Mouse (Mus musculus): ENCODE results near the gene Ints11. TPM values are rescaled to one million over a fixed set of nuclear protein-coding genes. Genes with fewer than 3 reads are reported as not detected.

Gene Ints11
- 92.2 and 94.1 TPM in 2 replicates for polyA plus RNA-seq (2016; fragmentation: Nextera tagmentation; extraction: Ambion mirVana)

DNA sequence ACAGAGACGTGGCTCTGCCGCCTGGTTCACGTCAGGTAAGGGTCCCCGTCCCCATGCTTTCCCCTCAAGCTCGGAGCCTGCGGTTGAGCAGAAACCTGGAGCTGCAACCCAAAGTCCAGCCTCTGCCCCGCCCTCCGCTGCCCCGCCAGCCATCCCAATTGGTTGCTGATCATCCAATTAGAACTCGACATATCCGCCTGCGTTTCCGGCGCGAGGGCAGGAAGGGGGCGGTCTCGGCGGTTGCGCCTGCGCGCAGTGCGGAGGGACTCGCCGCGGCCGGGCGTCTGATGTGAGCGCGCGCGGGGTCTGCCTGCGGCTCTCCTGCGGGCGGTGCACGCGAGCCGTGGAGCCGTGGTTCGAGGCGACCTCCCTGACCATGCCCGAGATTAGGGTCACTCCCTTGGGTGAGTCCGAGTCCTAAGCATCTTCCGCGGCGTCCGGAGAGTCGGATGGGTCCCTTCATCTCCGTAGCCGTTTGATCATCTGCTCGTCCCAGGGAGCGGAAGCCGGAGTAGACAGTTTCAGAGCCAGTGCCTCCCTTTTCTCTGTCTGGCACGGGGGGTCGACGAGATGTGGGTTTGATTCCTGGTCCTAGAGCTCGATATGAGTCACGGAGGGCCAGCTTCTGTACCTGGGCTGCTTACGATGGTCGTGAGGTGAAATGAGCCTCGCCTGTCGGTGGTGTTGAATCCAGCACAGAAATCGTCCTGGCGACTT, at the start of gene Ints11, which contains the start of gene Cptp:
Gene Ints11, plus strand, starts transcription at position 230 of the 717 bp plus-strand sequence.
Gene Cptp, minus strand, starts transcription at position 124 of the 717 bp plus-strand sequence.
- peak; percentile 96 for ATAC-seq (ENCODE audit: low FRiP score)
- H3K27me3 ChIP-seq, result no peaks in the 10 kb centered on the region
- peak within 1 kb of the TSS; percentile 78 for H3K4me3 ChIP-seq (replicated peaks)
- peak within 1 kb of the TSS; percentile 91 for H3K4me2 ChIP-seq
- H3K9ac ChIP-seq, result peak within 1 kb of the TSS; percentile 90
- H3K4me1 ChIP-seq, result peaks cover 27% of the 10 kb centered on the region
- peaks cover 58% of the 10 kb centered on the region for H3K36me3 ChIP-seq (replicated peaks)
- under 1% methylated on average over 63 of the region's 63 CpGs for WGBS
- peak within 1 kb of the TSS; percentile 73 for H3K27ac ChIP-seq
- H3K9me3 ChIP-seq, result no peaks in the 10 kb centered on the region

DNA sequence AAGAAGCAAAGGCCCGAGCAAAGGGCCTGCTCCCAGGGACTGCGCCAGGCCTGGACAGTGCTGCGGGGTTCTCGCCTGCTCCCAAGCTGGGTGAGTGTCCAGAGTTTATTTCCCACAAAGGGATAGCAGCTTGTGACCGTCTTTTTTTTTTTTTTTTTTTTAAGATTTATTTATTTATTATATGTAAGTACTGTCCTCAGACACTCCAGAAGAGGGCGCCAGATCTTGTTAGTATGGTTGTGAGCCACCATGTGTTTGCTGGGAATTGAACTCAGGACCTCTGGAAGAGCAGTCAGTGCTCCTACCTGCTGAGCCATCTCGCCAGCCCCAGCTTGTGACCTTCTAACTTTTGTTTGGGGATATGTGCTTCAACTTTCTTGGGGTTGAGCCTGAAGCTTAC, 48.3 kb upstream of the Ints11 start:
- H3K4me3 ChIP-seq (replicated peaks), result no peak overlapping the region
- H3K36me3 ChIP-seq (replicated peaks), result peaks cover 94% of the 10 kb centered on the region
- H3K27ac ChIP-seq, result no peak overlapping the region
- H3K9ac ChIP-seq, result no peak overlapping the region
- no peaks in the 10 kb centered on the region for H3K9me3 ChIP-seq
- H3K4me1 ChIP-seq, result no peaks in the 10 kb centered on the region
- H3K4me2 ChIP-seq, result no peak overlapping the region
- 78% methylated on average over 7 of the region's 7 CpGs for WGBS
- ATAC-seq (ENCODE audit: low FRiP score), result no peak
- H3K27me3 ChIP-seq, result no peaks in the 10 kb centered on the region

DNA sequence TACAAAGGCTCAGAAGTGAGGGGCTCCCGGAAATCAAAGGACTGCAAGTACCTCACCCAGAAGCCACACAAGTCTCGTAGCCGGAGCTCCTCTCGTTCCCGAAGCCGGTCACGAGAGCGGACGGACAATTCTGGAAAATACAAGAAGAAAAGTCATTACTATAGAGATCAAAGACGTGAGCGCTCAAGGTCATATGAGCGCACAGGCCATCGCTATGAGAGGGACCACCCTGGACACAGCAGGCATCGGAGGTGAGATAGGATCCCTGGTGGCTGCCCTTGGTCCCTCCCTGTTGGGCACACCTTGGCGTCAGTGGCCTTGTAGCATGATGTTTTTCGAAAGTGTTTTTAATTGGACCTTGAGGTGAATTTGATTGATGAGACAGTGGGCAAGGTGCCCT, 45.9 kb upstream of the Ints11 start:
- no peak overlapping the region for H3K27ac ChIP-seq
- no peak for ATAC-seq (ENCODE audit: low FRiP score)
- no peak overlapping the region for H3K9ac ChIP-seq
- no peaks in the 10 kb centered on the region for H3K9me3 ChIP-seq
- 94% methylated on average over 16 of the region's 16 CpGs for WGBS
- peaks cover 90% of the 10 kb centered on the region for H3K36me3 ChIP-seq (replicated peaks)
- H3K4me3 ChIP-seq (replicated peaks), result no peak overlapping the region
- no peaks in the 10 kb centered on the region for H3K27me3 ChIP-seq
- H3K4me2 ChIP-seq, result no peak overlapping the region
- no peaks in the 10 kb centered on the region for H3K4me1 ChIP-seq

DNA sequence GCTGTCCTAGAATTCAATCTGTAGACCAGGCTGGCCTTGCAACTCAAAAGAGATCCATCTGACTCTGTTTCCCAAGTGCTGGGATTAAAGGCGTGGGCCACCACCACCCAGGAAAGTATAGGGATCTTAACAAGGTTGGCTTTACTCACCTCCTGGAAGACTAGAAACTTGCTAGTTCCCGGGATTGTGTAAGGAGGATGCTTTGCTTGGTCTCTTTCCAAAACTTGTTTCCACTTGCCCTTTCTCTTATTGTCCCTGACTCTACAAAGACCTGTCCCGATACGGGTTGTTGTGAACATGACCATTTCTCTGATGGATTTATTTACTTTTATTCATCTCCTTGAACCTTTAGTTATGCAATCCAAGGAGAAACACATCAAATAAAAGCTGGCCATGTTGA, 39.5 kb upstream of the Ints11 start:
- ATAC-seq (ENCODE audit: low FRiP score), result no peak

DNA sequence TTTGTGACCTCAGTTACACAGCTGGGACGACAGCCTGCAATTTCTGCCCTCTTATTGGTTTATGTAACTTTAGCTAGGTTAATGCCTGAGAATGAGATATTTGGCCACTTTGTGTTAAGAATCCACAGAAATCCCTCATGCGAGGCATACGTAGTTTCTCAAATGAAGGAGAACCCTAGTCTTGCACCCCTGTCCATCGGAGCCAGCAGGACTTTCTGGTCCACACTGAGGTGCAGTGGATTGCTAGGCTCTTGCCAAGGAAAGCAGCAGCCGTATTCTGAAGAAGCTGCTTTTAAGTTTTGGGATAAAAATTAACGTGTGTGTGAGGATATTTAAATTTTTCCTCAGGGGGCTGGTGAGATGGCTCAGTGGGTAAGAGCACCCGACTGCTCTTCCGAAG, 38.8 kb upstream of the Ints11 start:
- peaks cover 27% of the 10 kb centered on the region for H3K36me3 ChIP-seq (replicated peaks)
- no peak overlapping the region for H3K9ac ChIP-seq
- peaks cover 24% of the 10 kb centered on the region for H3K4me1 ChIP-seq
- H3K27me3 ChIP-seq, result no peaks in the 10 kb centered on the region
- no peak for ATAC-seq (ENCODE audit: low FRiP score)
- no peaks in the 10 kb centered on the region for H3K9me3 ChIP-seq
- peak overlapping the region; percentile 99 for H3K4me2 ChIP-seq
- peak overlapping the region; percentile 46; the same call in 1 of the 2 replicates for H3K27ac ChIP-seq
- WGBS, result 61% methylated on average over 8 of the region's 8 CpGs
- H3K4me3 ChIP-seq (replicated peaks), result peak overlapping the region; percentile 79; the same call in 1 of the 2 replicates

More for the DNA sequence above, 39.5 kb upstream of the Ints11 start:
- no peak overlapping the region for H3K4me3 ChIP-seq (replicated peaks)
- H3K27me3 ChIP-seq, result no peaks in the 10 kb centered on the region
- H3K4me2 ChIP-seq, result no peak overlapping the region
- no peaks in the 10 kb centered on the region for H3K9me3 ChIP-seq
- peaks cover 34% of the 10 kb centered on the region for H3K36me3 ChIP-seq (replicated peaks)
- H3K9ac ChIP-seq, result no peak overlapping the region
- H3K27ac ChIP-seq, result no peak overlapping the region
- 94% methylated on average over 4 of the region's 4 CpGs for WGBS
- H3K4me1 ChIP-seq, result peaks cover 24% of the 10 kb centered on the region

DNA sequence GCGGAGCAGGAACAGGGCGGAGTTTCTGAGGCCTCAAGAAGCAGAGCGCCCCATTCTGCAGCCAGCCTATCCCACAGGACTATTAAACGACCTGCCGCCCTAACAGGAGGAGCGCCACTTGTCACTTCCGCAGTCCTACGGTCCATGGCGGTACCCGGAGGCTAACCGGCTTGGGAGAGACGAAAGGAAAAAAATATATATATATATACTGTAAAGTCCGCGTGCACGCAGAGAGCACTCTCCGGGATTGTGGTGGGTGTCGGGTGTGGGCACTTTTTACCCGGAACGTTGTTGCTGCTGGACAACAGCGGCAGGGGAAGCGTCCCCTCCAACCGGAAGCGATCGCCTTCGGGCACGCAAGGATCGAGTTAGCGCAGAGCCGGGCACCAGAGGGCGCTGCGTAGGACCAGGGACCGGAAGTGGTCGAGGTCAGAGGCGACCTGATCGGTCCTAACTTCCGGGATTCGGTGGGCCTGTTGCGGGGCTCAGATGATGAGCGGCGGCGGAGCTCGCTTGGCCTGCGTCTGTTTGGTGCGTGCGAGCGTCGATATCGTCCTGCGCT, 38.1 kb upstream of the Ints11 start, which contains the start of gene Aurkaip1:
Gene Aurkaip1, plus strand, starts transcription at position 68 of the 562 bp plus-strand sequence.
- peak; percentile 94 for ATAC-seq (ENCODE audit: low FRiP score)
- H3K4me3 ChIP-seq (replicated peaks), result peak within 1 kb of the TSS; percentile 79
- under 1% methylated on average over 49 of the region's 49 CpGs for WGBS
- no peaks in the 10 kb centered on the region for H3K9me3 ChIP-seq
- peaks cover 24% of the 10 kb centered on the region for H3K4me1 ChIP-seq
- no peaks in the 10 kb centered on the region for H3K27me3 ChIP-seq
- H3K27ac ChIP-seq, result peak within 1 kb of the TSS; percentile 90
- H3K9ac ChIP-seq, result peak within 1 kb of the TSS; percentile 79
- peaks cover 24% of the 10 kb centered on the region for H3K36me3 ChIP-seq (replicated peaks)
- peak within 1 kb of the TSS; percentile 99 for H3K4me2 ChIP-seq

DNA sequence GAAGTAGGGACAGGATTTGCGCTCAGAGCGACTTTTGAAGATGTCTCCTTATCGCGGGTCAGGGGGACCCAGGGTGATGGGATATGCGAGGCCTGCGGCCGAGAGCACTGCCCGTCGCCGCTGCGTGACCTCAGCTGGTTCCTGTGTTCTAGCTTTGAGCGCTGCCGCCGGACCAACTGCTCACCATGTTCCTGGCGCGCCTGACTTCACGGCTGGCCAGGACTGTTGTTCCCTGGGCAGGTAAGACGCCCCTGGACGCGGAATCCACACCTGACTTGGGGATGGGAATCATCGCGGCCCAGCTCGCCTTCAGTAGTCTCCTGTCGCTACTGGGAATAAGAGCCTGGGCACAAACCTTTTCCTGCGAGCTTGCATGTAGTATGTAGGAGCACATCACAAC, 37.5 kb upstream of the Ints11 start:
- Histone ChIP-seq H3K4me1 (peaks cover 24% of the 10 kb centered on the region), H3K27me3 (no peaks in the 10 kb centered on the region), H3K9me3 (no peaks in the 10 kb centered on the region), H3K36me3 (replicated peaks) (peaks cover 18% of the 10 kb centered on the region), H3K27ac (peak overlapping the region; percentile 90), H3K4me3 (replicated peaks) (peak overlapping the region; percentile 79), H3K9ac (peak overlapping the region; percentile 79), H3K4me2 (peak overlapping the region; percentile 99)
- no peak; the same call in 1 of the 2 replicates for ATAC-seq (ENCODE audit: low FRiP score)
- WGBS, result 1% methylated on average over 25 of the region's 25 CpGs

DNA sequence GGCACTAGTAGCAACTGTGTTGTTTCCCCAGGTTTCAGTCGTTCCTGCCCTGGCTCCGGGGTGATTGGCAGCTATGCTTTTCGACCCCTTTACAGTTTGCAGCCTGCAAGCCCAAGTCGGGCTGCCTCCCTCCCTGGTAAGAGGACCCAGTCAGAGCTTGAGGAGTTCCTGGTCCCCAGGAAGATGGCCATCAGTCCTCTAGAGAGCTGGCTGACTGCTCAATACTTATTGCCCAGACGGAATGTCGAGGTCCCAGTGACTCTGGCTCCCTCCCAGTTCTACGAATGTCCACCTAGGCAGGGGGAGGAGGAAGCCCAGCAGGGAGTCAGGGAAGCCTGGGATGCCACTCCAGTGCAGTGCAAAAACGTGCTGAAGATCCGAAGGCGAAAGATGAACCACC, 37.0 kb upstream of the Ints11 start:
- no peaks in the 10 kb centered on the region for H3K9me3 ChIP-seq
- peak overlapping the region; percentile 90; the same call in 1 of the 2 replicates for H3K27ac ChIP-seq

DNA sequence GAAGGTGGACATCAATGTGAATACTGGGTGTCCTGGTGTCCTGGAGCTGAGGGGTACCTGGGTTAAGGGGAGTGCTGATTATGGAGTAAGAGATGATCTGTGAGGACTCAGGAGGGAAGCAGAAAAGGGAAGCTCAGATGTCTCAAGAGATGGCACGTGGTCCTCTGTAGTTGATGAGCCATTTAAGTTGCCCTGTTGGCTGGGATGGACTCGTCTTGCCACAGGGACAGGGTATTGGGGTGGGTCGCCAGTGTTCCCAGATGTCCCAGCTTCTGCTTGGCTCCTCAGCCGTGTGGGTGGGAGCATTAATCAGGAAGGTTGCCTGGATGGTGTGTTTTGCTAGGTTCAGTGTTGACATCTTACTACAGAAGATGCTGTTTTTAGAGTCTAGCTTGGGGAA, 36.1 kb upstream of the Ints11 start:
- H3K36me3 ChIP-seq (replicated peaks), result peaks cover 6% of the 10 kb centered on the region; the same call in 1 of the 2 replicates
- H3K9me3 ChIP-seq, result no peaks in the 10 kb centered on the region
- no peak overlapping the region for H3K4me3 ChIP-seq (replicated peaks)
- 89% methylated on average over 4 of the region's 4 CpGs for WGBS
- no peaks in the 10 kb centered on the region for H3K27me3 ChIP-seq
- peaks cover 24% of the 10 kb centered on the region for H3K4me1 ChIP-seq
- no peak overlapping the region for H3K27ac ChIP-seq
- H3K4me2 ChIP-seq, result no peak overlapping the region
- no peak for ATAC-seq (ENCODE audit: low FRiP score)
- H3K9ac ChIP-seq, result no peak overlapping the region

More for the DNA sequence above, 37.0 kb upstream of the Ints11 start:
- Histone ChIP-seq H3K4me1 (peaks cover 24% of the 10 kb centered on the region), H3K9ac (peak overlapping the region; percentile 79), H3K36me3 (replicated peaks) (peaks cover 14% of the 10 kb centered on the region), H3K4me3 (replicated peaks) (peak overlapping the region; percentile 79), H3K27me3 (no peaks in the 10 kb centered on the region), H3K4me2 (peak overlapping the region; percentile 99)
- 58% methylated on average over 10 of the region's 10 CpGs for WGBS
- ATAC-seq (ENCODE audit: low FRiP score), result no peak

DNA sequence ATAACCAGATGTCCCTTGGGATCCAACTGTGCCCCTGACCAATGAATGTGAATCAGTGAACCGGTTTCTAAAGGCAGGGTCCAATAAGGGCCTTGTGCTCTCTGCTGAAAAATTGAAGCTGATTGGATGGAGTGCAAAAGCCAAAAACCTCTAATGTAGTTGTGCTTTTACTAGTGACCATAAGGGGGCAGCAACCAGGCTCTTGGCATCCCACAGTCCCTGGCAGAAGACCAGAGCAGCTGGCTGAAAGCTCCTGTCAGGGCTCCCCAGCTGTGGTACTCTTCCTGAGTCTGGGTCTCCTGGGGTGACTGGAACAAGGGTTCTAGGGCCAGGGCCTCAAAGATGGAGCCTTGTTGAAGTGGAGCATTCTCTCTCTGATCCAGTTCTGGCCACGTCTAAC, 35.5 kb upstream of the Ints11 start:
- Histone ChIP-seq H3K36me3 (replicated peaks) (peaks cover 6% of the 10 kb centered on the region; the same call in 1 of the 2 replicates), H3K4me2 (no peak overlapping the region), H3K9me3 (no peaks in the 10 kb centered on the region), H3K27me3 (no peaks in the 10 kb centered on the region), H3K4me1 (peaks cover 24% of the 10 kb centered on the region), H3K9ac (no peak overlapping the region), H3K4me3 (replicated peaks) (0 out of 2 replicates have a peak overlapping the region, but pooled peaks have one; percentile 7), H3K27ac (peak overlapping the region; percentile 50; the same call in 1 of the 2 replicates)
- no peak for ATAC-seq (ENCODE audit: low FRiP score)
- WGBS, result 31% methylated on average over 2 of the region's 2 CpGs

DNA sequence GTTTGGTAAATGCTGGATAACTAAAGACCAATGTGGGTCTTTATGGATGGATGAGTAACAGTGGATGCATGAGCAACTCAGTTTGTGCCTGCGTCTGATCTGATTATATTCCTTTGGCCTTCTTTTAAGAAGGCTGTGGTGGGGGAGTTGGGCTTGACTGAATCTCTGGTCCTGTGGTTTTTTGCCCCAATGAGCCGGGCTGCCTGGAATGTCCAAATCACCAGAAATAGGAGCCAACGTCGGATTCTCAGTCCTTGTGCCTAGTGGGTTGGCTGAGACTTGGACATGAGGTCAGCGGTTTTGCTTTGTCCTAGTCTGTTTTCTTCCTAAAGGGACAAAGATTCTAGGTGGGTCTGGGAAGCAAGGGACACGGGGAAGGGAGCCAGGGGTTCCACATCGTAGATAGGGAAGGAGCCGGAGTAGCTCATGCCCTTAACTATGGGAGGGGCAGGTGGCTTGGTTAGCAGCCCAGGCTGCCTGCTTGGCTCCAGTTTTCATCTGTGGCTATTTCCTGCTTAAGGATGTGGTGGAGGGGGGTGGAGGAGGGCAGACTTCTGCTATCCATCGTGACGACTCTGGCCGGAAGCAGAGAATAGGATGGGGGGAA, 31.8 kb upstream of the Ints11 start:
- Histone ChIP-seq H3K4me3 (replicated peaks) (no peak overlapping the region), H3K36me3 (replicated peaks) (peaks cover 7% of the 10 kb centered on the region; the same call in 1 of the 2 replicates), H3K9me3 (no peaks in the 10 kb centered on the region), H3K9ac (no peak overlapping the region), H3K4me2 (no peak overlapping the region), H3K4me1 (peaks cover 45% of the 10 kb centered on the region), H3K27me3 (peaks cover 20% of the 10 kb centered on the region), H3K27ac (no peak overlapping the region)
- no peak for ATAC-seq (ENCODE audit: low FRiP score)
- 87% methylated on average over 11 of the region's 11 CpGs for WGBS
